Mouse (Mus musculus): Measurements from ENCODE around the gene Id4. TPM values are rescaled to one million over a fixed set of nuclear protein-coding genes. Genes with fewer than 3 reads are reported as not detected.

The Id4 gene
- total and polyA plus RNA-seq, 3 experiments: not detected

DNA sequence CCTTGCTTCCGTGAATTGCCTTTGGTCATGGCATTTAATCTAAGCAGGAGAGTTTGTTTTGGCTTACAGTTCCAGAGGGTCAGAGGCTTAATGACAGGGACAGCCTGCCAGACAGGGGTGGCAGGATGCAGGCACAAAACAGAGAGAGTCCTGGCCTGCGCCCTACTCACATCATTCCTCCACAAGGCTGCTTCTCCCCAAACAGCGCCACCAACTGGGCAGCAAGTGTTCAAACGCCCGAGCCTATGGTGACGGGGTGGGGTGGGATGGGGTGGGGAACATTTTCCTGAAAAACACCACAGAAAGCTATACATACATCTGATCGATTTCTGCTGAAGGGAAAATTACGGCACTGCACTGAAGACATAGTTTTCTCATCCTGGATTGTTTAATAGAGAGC lies 6.0 kb upstream of the Id4 start:
- Histone ChIP-seq H3K9me3 (replicated peaks; ENCODE audit: insufficient read depth, low read length) (no peaks in the 10 kb centered on the region), H3K4me1 (ENCODE audit: control insufficient read depth in 1 of 2, insufficient read depth in 2 of 2, low read length in 2 of 2) (no peaks in the 10 kb centered on the region), H3K4me3 (ENCODE audit: control insufficient read depth in 1 of 2, insufficient read depth in 1 of 2, low read depth in 2 of 2, low read length in 2 of 2) (no peak overlapping the region), H3K27me3 (ENCODE audit: control insufficient read depth in 1 of 2, insufficient read depth in 2 of 2, low read length in 2 of 2) (no peaks in the 10 kb centered on the region), H3K9ac (ENCODE audit: control insufficient read depth, low read depth, low read length, poor library complexity, severe bottlenecking) (no peak overlapping the region), H3K36me3 (ENCODE audit: control insufficient read depth in 1 of 2, insufficient read depth in 2 of 2, low read length in 2 of 2) (no peaks in the 10 kb centered on the region), H3K27ac (ENCODE audit: control insufficient read depth, low read depth, low read length) (no peak overlapping the region), H3K79me2 (ENCODE audit: control insufficient read depth, insufficient read depth, low read length, poor library complexity) (no peaks in the 10 kb centered on the region)
- DNase-seq (ENCODE audit: low read depth, low spot score): no peak
- no peak for TF ChIP-seq GABPA (IDR thresholded peaks at IDR 0.05; ENCODE audit: low read depth, low read length)
- no peak for TF ChIP-seq CHD2 (IDR thresholded peaks at IDR 0.05; ENCODE audit: low read length)
- TF ChIP-seq HCFC1 (IDR thresholded peaks at IDR 0.05; ENCODE audit: low read depth, low read length): no peak
- TF ChIP-seq EP300 (IDR thresholded peaks at IDR 0.05; ENCODE audit: low read depth in 1 of 2, low read length in 2 of 2): no peak

DNA sequence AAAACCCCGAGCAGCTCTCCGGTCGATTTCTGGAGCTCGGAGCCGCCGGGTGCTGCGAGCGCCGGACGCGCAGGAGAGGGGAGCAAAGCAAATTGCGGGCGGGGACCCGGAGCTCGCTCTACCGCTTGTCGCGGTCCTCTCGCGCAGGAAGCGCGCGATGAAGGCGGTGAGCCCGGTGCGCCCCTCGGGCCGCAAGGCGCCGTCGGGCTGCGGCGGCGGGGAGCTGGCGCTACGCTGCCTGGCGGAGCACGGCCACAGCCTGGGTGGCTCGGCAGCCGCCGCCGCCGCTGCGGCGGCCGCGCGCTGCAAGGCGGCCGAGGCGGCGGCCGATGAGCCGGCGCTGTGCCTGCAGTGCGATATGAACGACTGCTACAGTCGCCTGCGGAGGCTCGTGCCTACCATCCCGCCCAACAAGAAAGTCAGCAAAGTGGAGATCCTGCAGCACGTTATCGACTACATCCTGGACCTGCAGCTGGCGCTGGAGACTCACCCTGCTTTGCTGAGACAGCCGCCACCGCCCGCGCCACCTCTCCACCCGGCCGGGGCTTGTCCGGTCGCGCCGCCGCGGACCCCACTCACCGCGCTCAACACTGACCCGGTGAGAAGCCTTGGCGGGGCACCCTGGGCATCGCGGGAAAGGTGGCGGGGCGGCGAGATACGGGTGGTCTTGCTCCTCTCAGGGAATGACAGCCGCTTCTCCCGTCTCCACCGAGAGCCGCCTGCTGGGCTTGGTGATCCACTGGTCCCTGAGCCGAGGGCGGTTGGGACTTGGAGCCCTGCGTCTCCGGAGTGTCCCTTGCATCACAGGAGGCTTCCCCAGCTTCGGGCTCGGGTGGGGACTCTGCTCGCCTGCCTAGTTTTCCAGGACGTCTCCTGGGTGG lies 553 bp downstream of the Id4 start:
- H3K4me3 ChIP-seq (ENCODE audit: control insufficient read depth in 1 of 2, insufficient read depth in 1 of 2, low read depth in 2 of 2, low read length in 2 of 2): no peak overlapping the region
- no peaks in the 10 kb centered on the region for H3K4me1 ChIP-seq (ENCODE audit: control insufficient read depth in 1 of 2, insufficient read depth in 2 of 2, low read length in 2 of 2)
- H3K79me2 ChIP-seq (ENCODE audit: control insufficient read depth, insufficient read depth, low read length, poor library complexity): no peaks in the 10 kb centered on the region
- no peak for DNase-seq (ENCODE audit: low read depth, low spot score)
- H3K9me3 ChIP-seq (replicated peaks; ENCODE audit: insufficient read depth, low read length): no peaks in the 10 kb centered on the region
- no peak overlapping the region for H3K9ac ChIP-seq (ENCODE audit: control insufficient read depth, low read depth, low read length, poor library complexity, severe bottlenecking)
- no peak overlapping the region for H3K27ac ChIP-seq (ENCODE audit: control insufficient read depth, low read depth, low read length)
- no peak for TF ChIP-seq NRF1 (IDR thresholded peaks at IDR 0.05; ENCODE audit: insufficient read depth, low read depth, low read length, poor library complexity, severe bottlenecking)
- TF ChIP-seq MAZ (IDR thresholded peaks at IDR 0.05; ENCODE audit: low read depth, low read length): no peak
- TF ChIP-seq GABPA (IDR thresholded peaks at IDR 0.05; ENCODE audit: low read depth, low read length): no peak
- TF ChIP-seq GATA1 (IDR thresholded peaks at IDR 0.05; ENCODE audit: low read depth, low read length): no peak
- no peak for TF ChIP-seq ETS1 (IDR thresholded peaks at IDR 0.05; ENCODE audit: low read depth, low read length)
- TF ChIP-seq ZKSCAN1 (IDR thresholded peaks at IDR 0.05; ENCODE audit: low read depth, low read length): no peak
- no peak for TF ChIP-seq RAD21 (IDR thresholded peaks at IDR 0.05; ENCODE audit: low read depth, low read length)
- no peak for TF ChIP-seq SIN3A (IDR thresholded peaks at IDR 0.05; ENCODE audit: low read length)
- TF ChIP-seq MYC (IDR thresholded peaks at IDR 0.05; ENCODE audit: low read depth, low read length): no peak
- TF ChIP-seq TAL1 (IDR thresholded peaks at IDR 0.05; ENCODE audit: low read length): no peak
- no peaks in the 10 kb centered on the region for H3K36me3 ChIP-seq (ENCODE audit: control insufficient read depth in 1 of 2, insufficient read depth in 2 of 2, low read length in 2 of 2)
- H3K27me3 ChIP-seq (ENCODE audit: control insufficient read depth in 1 of 2, insufficient read depth in 2 of 2, low read length in 2 of 2): no peaks in the 10 kb centered on the region

DNA sequence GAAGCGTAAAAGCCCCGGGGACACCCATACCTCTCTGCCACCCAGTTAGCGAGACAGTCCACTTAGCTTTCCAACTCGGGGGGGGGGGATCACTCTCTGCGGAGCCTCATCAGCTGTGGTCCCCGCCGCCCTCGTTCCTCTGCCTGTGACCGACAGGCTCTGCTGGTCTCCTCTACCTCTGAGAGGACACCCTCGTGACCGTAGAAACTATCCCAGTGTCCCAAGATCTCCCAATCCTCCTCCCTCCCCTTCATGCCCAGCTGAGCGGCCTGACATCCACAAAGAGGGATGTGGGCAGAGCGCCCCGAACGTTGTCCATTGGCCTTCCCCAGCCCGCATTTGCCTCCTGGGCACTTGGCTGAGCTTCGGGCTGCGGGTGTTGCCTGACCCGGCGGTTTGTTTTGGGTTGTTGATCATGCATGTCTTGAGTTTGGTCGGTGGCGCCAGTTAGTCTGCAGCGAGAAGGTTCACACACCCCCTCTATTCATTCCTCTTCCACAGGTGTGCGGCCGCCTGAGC lies 1.5 kb downstream of the Id4 start:
- no peak overlapping the region for H3K4me3 ChIP-seq (ENCODE audit: control insufficient read depth in 1 of 2, insufficient read depth in 1 of 2, low read depth in 2 of 2, low read length in 2 of 2)
- H3K27ac ChIP-seq (ENCODE audit: control insufficient read depth, low read depth, low read length): no peak overlapping the region
- no peaks in the 10 kb centered on the region for H3K9me3 ChIP-seq (replicated peaks; ENCODE audit: insufficient read depth, low read length)
- DNase-seq (ENCODE audit: low read depth, low spot score): no peak
- no peak overlapping the region for H3K9ac ChIP-seq (ENCODE audit: control insufficient read depth, low read depth, low read length, poor library complexity, severe bottlenecking)
- no peaks in the 10 kb centered on the region for H3K36me3 ChIP-seq (ENCODE audit: control insufficient read depth in 1 of 2, insufficient read depth in 2 of 2, low read length in 2 of 2)
- H3K4me1 ChIP-seq (ENCODE audit: control insufficient read depth in 1 of 2, insufficient read depth in 2 of 2, low read length in 2 of 2): no peaks in the 10 kb centered on the region
- no peak for TF ChIP-seq JUND (IDR thresholded peaks at IDR 0.05; ENCODE audit: low read depth, low read length)
- no peak for TF ChIP-seq CTCF (IDR thresholded peaks at IDR 0.05 in 2 of 3, conservative IDR thresholded peaks at IDR 0.05 in 1 of 3; ENCODE audit: control insufficient read depth in 1 of 3, insufficient read depth in 1 of 3, low read depth in 2 of 3, low read length in 3 of 3, poor library complexity in 1 of 3, severe bottlenecking in 1 of 3)
- no peak for TF ChIP-seq MEF2A (IDR thresholded peaks at IDR 0.05; ENCODE audit: extremely low read depth, insufficient replicate concordance, low read depth, low read length, poor library complexity, severe bottlenecking)
- no peak for TF ChIP-seq POLR2AphosphoS5 (IDR thresholded peaks at IDR 0.05; ENCODE audit: borderline replicate concordance, low read depth, low read length)
- no peaks in the 10 kb centered on the region for H3K79me2 ChIP-seq (ENCODE audit: control insufficient read depth, insufficient read depth, low read length, poor library complexity)
- H3K27me3 ChIP-seq (ENCODE audit: control insufficient read depth in 1 of 2, insufficient read depth in 2 of 2, low read length in 2 of 2): no peaks in the 10 kb centered on the region
